Mouse (Mus musculus): ENCODE measurements around the gene Uroc1. TPM values are rescaled to one million over a fixed set of nuclear protein-coding genes. Genes with fewer than 3 reads are reported as not detected.

The Uroc1 gene
- not detected for total RNA-seq (2021)
- long read RNA-seq, experiment 1 = 0 reads
- long read RNA-seq, experiment 2 = 0 reads

GRCm38 (mm10) chr6:90332561-90333425 is at the start of gene Uroc1:
Uroc1 (plus strand) TSS chr6:90333284.
- intact Hi-C loops (cut with DNase I; ENCODE audit: low total_unique reads) = no loop called here
- no peak for DNase-seq

GRCm38 (mm10) chr6:90288265-90288664 is 44.8 kb upstream of the Uroc1 start:
- intact Hi-C loops (cut with DNase I; ENCODE audit: low total_unique reads) = no loop called here
- no peak for DNase-seq

- no peak for DNase-seq
- intact Hi-C loops (cut with DNase I; ENCODE audit: low total_unique reads) = no loop called here
Measured at GRCm38 (mm10) chr6:90300919-90301318, 32.2 kb upstream of the Uroc1 start, which contains the start of gene BC048671. BC048671 (plus strand) TSS chr6:90301219.

GRCm38 (mm10) chr6:90306315-90306975 is 26.6 kb upstream of the Uroc1 start:
- intact Hi-C loops (cut with DNase I; ENCODE audit: low total_unique reads) = no loop called here
- no peak for DNase-seq

GRCm38 (mm10) chr6:90308839-90309778 is 24.0 kb upstream of the Uroc1 start:
- DNase-seq = no peak
- intact Hi-C loops (cut with DNase I; ENCODE audit: low total_unique reads) = no loop called here

- intact Hi-C loops (cut with DNase I; ENCODE audit: low total_unique reads) = no loop called here
- DNase-seq = no peak
Measured at GRCm38 (mm10) chr6:90315961-90316360, 17.1 kb upstream of the Uroc1 start.

- DNase-seq = no peak
- intact Hi-C loops (cut with DNase I; ENCODE audit: low total_unique reads) = no loop called here
Measured at GRCm38 (mm10) chr6:90317510-90318258, 15.4 kb upstream of the Uroc1 start.

GRCm38 (mm10) chr6:90319019-90319418 is 14.1 kb upstream of the Uroc1 start:
- intact Hi-C loops (cut with DNase I; ENCODE audit: low total_unique reads) = no loop called here

GRCm38 (mm10) chr6:90319475-90320191 is 13.5 kb upstream of the Uroc1 start:
- peak; percentile 32 for DNase-seq

More at GRCm38 (mm10) chr6:90319019-90319418, 14.1 kb upstream of the Uroc1 start:
- DNase-seq = no peak

GRCm38 (mm10) chr6:90320429-90320828 is 12.7 kb upstream of the Uroc1 start:
- intact Hi-C loops (cut with DNase I; ENCODE audit: low total_unique reads) = loop anchor here (10.0 kb wide), 1 partner anchor 636 kb away; no protein-coding TSS in a partner anchor
- no peak for DNase-seq

More at GRCm38 (mm10) chr6:90319475-90320191, 13.5 kb upstream of the Uroc1 start:
- intact Hi-C loops (cut with DNase I; ENCODE audit: low total_unique reads) = loop anchor here (10.0 kb wide), 1 partner anchor 635 kb away; no protein-coding TSS in a partner anchor

- no peak for DNase-seq
- intact Hi-C loops (cut with DNase I; ENCODE audit: low total_unique reads) = loop anchor here (10.0 kb wide), 1 partner anchor 637 kb away; no protein-coding TSS in a partner anchor
Measured at GRCm38 (mm10) chr6:90321811-90322210, 11.3 kb upstream of the Uroc1 start.

- DNase-seq = no peak
- intact Hi-C loops (cut with DNase I; ENCODE audit: low total_unique reads) = loop anchor here (10.0 kb wide), 1 partner anchor 639 kb away; no protein-coding TSS in a partner anchor
Measured at GRCm38 (mm10) chr6:90324026-90324425, 9.1 kb upstream of the Uroc1 start.

- intact Hi-C loops (cut with DNase I; ENCODE audit: low total_unique reads) = loop anchor here (10.0 kb wide), 1 partner anchor 640 kb away; no protein-coding TSS in a partner anchor
- DNase-seq = no peak
Measured at GRCm38 (mm10) chr6:90324463-90324862, 8.6 kb upstream of the Uroc1 start.

- intact Hi-C loops (cut with DNase I; ENCODE audit: low total_unique reads) = loop anchor here (10.0 kb wide), 1 partner anchor 640 kb away; no protein-coding TSS in a partner anchor
- DNase-seq = peak; percentile 50
Measured at GRCm38 (mm10) chr6:90324991-90325390, 8.1 kb upstream of the Uroc1 start, which contains the start of gene Chst13. Chst13 (minus strand) TSS chr6:90325185.

GRCm38 (mm10) chr6:90327670-90328069 is 5.4 kb upstream of the Uroc1 start:
- no peak for DNase-seq
- intact Hi-C loops (cut with DNase I; ENCODE audit: low total_unique reads) = loop anchor here (10.0 kb wide), 1 partner anchor 643 kb away; no protein-coding TSS in a partner anchor

- intact Hi-C loops (cut with DNase I; ENCODE audit: low total_unique reads) = loop anchor here (10.0 kb wide), 1 partner anchor 645 kb away; no protein-coding TSS in a partner anchor
- DNase-seq = peak; percentile 67
Measured at GRCm38 (mm10) chr6:90329953-90330352, 3.1 kb upstream of the Uroc1 start.

GRCm38 (mm10) chr6:90334244-90334643 is 1.2 kb downstream of the Uroc1 start:
- intact Hi-C loops (cut with DNase I; ENCODE audit: low total_unique reads) = no loop called here
- DNase-seq = no peak
